Mouse (Mus musculus) ES-Bruce4 (cell line): Measurements from ENCODE around the gene Gm13212. TPM values are rescaled to one million over a fixed set of nuclear protein-coding genes. Genes with fewer than 3 reads are reported as not detected.
"Not testable (repeated sequence)": the region's sequence is repeated elsewhere in the genome, so short reads cannot be mapped to it uniquely, and the experiment has no call there.

Source experiments
- H3K27ac ChIP-seq: 2 replicates; pipeline ENCODE4 v1.5.1; 2012; ENCODE audit warnings: low read length, inconsistent platforms; ENCODE audit not compliant: insufficient read depth
- H3K27me3 ChIP-seq: 2 replicates; pipeline ENCODE4 v1.6.1; 2012; ENCODE audit warnings: mild to moderate bottlenecking, low read length, inconsistent platforms; ENCODE audit not compliant: control insufficient read depth, poor library complexity, insufficient read depth, severe bottlenecking
- H3K36me3 ChIP-seq: 2 replicates; pipeline ENCODE4 v1.6.1; 2012; ENCODE audit warnings: inconsistent platforms, mild to moderate bottlenecking, low read length, moderate library complexity; ENCODE audit not compliant: control insufficient read depth, poor library complexity, insufficient read depth, severe bottlenecking
- H3K4me1 ChIP-seq: one replicate; pipeline ENCODE4 v1.8.1; 2011; ENCODE audit warnings: low read length; ENCODE audit not compliant: control insufficient read depth, insufficient read depth
- H3K4me3 ChIP-seq: 2 replicates; pipeline ENCODE4 v1.5.1; 2011; ENCODE audit warnings: low read depth, mild to moderate bottlenecking, low read length
- H3K9ac ChIP-seq: 2 replicates; pipeline ENCODE4 v1.6.1; 2012; ENCODE audit warnings: low read depth, mild to moderate bottlenecking, inconsistent platforms; ENCODE audit not compliant: poor library complexity, severe bottlenecking
- H3K9me3 ChIP-seq: replicated peaks from 2 replicates; pipeline ENCODE4 v1.6.1; 2012; ENCODE audit warnings: mild to moderate bottlenecking, low read length, inconsistent platforms; ENCODE audit not compliant: control insufficient read depth, poor library complexity, insufficient read depth, severe bottlenecking
- CTCF ChIP-seq: IDR thresholded peaks from one replicate; pipeline ENCODE4 v1.8.1; 2011; ENCODE audit warnings: low read depth, low read length
- EP300 ChIP-seq: IDR thresholded peaks from 2 replicates; pipeline ENCODE4 v1.6.1; 2011; ENCODE audit warnings: low read depth, low read length; ENCODE audit not compliant: insufficient read depth
- POLR2A ChIP-seq: IDR thresholded peaks from one replicate; pipeline ENCODE4 v1.8.1; 2011; ENCODE audit warnings: low read length; ENCODE audit not compliant: insufficient read depth
- polyA plus RNA-seq: library from polyadenylated mRNA; stranded (reverse); fragments of >200 nt; gene quantifications from 2 replicates; pipeline ENCODE4 v1.2.4, GENCODE M21; 2011; ENCODE audit warnings: low read depth; ENCODE audit not compliant: missing spikeins, insufficient read depth, insufficient read length

The Gm13212 gene
- 19.5 and 20.1 TPM in 2 replicates for polyA plus RNA-seq

GRCm38 (mm10) chr4:145585078-145585477 is at the start of gene Gm13212:
Gene Gm13212, plus strand, starts transcription at chr4:145585166.
- Histone ChIP-seq H3K4me3 (peak within 1 kb of the TSS; percentile 89), H3K27ac (peak within 1 kb of the TSS; percentile 80), H3K9ac (0 out of 2 replicates have a peak within 1 kb of the TSS, but pooled peaks have one; percentile 1)
- H3K27me3 ChIP-seq, H3K36me3 ChIP-seq, H3K4me1 ChIP-seq, H3K9me3 ChIP-seq: not testable (repeated sequence)

GRCm38 (mm10) chr4:145543861-145544260 is 41.1 kb upstream of the Gm13212 start:
- not testable (repeated sequence) for H3K36me3 ChIP-seq, H3K9ac ChIP-seq, H3K27me3 ChIP-seq, H3K4me3 ChIP-seq, H3K4me1 ChIP-seq, H3K9me3 ChIP-seq, H3K27ac ChIP-seq

- not testable (repeated sequence) for H3K9ac ChIP-seq, H3K4me1 ChIP-seq, H3K27ac ChIP-seq, H3K9me3 ChIP-seq, H3K4me3 ChIP-seq, H3K36me3 ChIP-seq, H3K27me3 ChIP-seq
- TF ChIP-seq CTCF, result peak; percentile 71
Observed at GRCm38 (mm10) chr4:145545106-145545505, 39.9 kb upstream of the Gm13212 start.

GRCm38 (mm10) chr4:145545734-145546349 is 39.1 kb upstream of the Gm13212 start:
- not testable (repeated sequence) for H3K9me3 ChIP-seq

GRCm38 (mm10) chr4:145546477-145546876 is 38.5 kb upstream of the Gm13212 start:
- not testable (repeated sequence) for H3K9me3 ChIP-seq, H3K9ac ChIP-seq, H3K4me3 ChIP-seq, H3K27ac ChIP-seq, H3K27me3 ChIP-seq, H3K4me1 ChIP-seq, H3K36me3 ChIP-seq

More at GRCm38 (mm10) chr4:145545734-145546349, 39.1 kb upstream of the Gm13212 start:
- not testable (repeated sequence) for H3K4me1 ChIP-seq, H3K9ac ChIP-seq, H3K36me3 ChIP-seq, H3K4me3 ChIP-seq, H3K27me3 ChIP-seq, H3K27ac ChIP-seq

- Histone ChIP-seq H3K9me3 (peaks cover 5% of the 10 kb centered on the region; the same call in 1 of the 2 replicates), H3K4me1 (no peaks in the 10 kb centered on the region), H3K27ac (no peak overlapping the region), H3K9ac (no peak overlapping the region), H3K4me3 (no peak overlapping the region), H3K27me3 (no peaks in the 10 kb centered on the region), H3K36me3 (peaks cover 6% of the 10 kb centered on the region)
- TF ChIP-seq CTCF, result no peak
- no peak for TF ChIP-seq POLR2A
- TF ChIP-seq EP300, result no peak
Observed at GRCm38 (mm10) chr4:145556680-145557079, 28.3 kb upstream of the Gm13212 start.

- Histone ChIP-seq H3K27ac (no peak overlapping the region), H3K4me1 (no peaks in the 10 kb centered on the region), H3K27me3 (no peaks in the 10 kb centered on the region), H3K36me3 (peaks cover 6% of the 10 kb centered on the region), H3K9me3 (peaks cover 5% of the 10 kb centered on the region; the same call in 1 of the 2 replicates), H3K4me3 (no peak overlapping the region), H3K9ac (no peak overlapping the region)
- TF ChIP-seq EP300 (no peak), CTCF (no peak), POLR2A (no peak)
Observed at GRCm38 (mm10) chr4:145559505-145560099, 25.4 kb upstream of the Gm13212 start.
